Mouse (Mus musculus) right cerebral cortex, adult 18-20 months (tissue): ENCODE results near the gene Sdccag8.
A peak's percentile ranks its signal among the peaks of the same experiment; 100 is the strongest.

ENCODE experiments used
- DNase-seq: peaks from one replicate; pipeline ENCODE4 v3.0.0; 2022; ENCODE audit warnings: mixed read lengths

Sdccag8 gene

GRCm38 (mm10) chr1:177015917-177016316, 201.5 kb downstream of the Sdccag8 start:
- no peak for DNase-seq

GRCm38 (mm10) chr1:177016729-177017128, 202.3 kb downstream of the Sdccag8 start:
- DNase-seq = no peak

GRCm38 (mm10) chr1:177018750-177019149, 204.3 kb downstream of the Sdccag8 start:
- no peak for DNase-seq

GRCm38 (mm10) chr1:177019668-177020067, 205.2 kb downstream of the Sdccag8 start:
- no peak for DNase-seq

DNA sequence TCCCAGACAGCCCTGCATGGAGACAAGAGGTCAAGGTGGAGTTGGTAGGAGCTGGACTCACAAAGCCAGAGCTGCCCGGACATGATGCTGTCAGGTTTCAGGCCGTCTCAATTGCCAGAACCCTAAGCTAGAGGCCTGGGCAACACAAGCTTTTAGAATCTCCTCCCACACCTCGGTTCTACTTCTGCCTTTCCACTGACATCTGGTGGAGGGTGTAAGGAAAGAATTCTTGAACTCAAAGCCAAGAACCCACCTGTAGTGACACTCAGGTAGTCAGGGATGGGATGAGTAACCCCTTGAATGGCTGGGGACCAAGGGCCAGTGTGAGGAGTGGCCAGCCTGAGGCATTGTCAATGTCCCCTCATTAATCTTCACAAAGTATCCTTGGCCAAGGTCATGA, 208.3 kb downstream of the Sdccag8 start:
- no peak for DNase-seq

GRCm38 (mm10) chr1:177027706-177028105, 213.2 kb downstream of the Sdccag8 start:
- peak; percentile 39 for DNase-seq

- no peak for DNase-seq
These were observed 214.6 kb downstream of the Sdccag8 start for GRCm38 (mm10) chr1:177029032-177029431.

- no peak for DNase-seq
These were observed 216.2 kb downstream of the Sdccag8 start for GRCm38 (mm10) chr1:177030669-177031068.

DNA sequence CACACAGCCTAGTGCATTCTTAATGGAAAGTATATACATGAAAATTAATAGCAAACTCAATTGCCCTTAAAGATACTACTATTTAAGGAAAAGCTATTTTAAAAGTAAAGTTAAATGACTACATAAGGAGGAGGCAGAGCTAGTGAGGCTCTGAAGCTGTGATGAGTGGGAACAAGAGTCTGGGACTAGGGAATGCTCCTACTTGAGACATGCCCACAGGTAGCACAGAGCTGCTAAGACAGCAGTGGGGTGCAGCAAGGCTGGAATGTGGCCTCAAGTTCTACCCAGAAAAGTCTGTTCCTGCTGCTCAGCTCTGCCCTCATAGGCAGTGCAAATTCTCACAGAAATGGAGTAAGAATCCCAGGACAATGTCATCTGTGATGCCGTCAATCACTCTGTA, 216.7 kb downstream of the Sdccag8 start:
- no peak for DNase-seq

- no peak for DNase-seq
These were observed 217.8 kb downstream of the Sdccag8 start for GRCm38 (mm10) chr1:177032233-177032632.

- no peak for DNase-seq
These were observed 221.0 kb downstream of the Sdccag8 start for GRCm38 (mm10) chr1:177035460-177035859.

DNA sequence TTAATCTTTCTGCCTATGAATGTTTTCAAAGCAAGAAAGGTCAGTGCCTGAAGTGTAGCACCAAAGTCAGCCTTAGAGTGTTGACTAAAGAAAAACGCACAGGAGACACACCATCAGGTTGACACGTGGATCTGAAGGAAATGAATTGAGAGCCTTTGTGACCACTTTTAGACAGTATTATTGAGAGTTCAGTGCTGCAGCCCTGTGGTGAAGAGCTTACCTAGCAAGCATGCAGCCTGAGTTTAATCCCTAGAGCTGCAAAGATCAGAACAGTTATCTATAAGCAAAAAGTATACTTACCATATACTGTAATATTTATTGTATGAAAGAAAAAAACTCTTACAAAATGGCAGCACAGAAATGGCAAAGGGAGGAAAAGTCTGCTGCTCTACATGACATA, 223.9 kb downstream of the Sdccag8 start:
- no peak for DNase-seq

DNA sequence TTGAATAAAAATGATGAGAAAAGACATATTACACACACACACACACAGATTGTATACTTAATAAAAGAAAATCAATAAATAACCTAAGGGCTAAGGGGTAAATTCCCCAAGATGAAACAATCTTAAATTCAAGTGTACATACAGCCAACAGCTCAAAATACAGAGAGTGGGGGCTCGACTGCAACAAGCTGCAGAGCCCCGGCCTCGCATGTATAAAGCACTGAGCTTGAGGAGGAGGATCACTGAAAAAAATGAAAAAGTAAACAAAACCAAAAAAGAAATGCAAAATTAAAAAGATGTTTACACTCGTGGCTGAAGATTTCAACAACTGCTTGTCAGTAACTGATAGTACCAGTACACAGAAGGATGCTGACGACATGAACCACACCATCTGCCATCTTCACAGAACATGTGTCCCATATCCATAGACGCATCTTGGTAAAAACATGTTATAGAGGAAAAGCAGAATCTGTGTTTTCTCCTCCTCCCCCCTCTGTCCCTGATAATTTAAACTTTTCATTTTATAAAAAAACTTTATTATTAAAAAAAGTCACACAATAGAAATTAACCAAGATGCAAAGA, 224.7 kb downstream of the Sdccag8 start:
- DNase-seq = no peak

- no peak for DNase-seq
These were observed 225.6 kb downstream of the Sdccag8 start for GRCm38 (mm10) chr1:177040058-177040457.

DNA sequence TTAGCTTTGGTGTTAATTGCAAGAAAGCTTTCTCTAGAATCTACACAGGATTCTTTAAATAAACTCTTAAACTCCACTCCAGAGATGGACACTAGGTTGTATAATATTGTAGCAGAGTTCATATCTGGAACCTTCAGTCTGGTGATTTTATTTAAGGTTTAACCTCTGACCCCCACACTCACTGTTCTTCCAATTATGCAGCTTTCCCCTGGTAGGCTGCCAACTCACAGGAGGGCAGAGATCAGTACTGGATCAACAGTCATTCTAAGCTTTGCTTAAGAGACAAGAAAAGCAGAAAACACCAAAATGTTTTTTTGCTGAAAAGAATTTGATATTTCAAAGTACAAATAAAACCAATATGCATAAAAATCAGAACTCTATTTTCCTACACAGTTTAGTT, 231.4 kb downstream of the Sdccag8 start:
- no peak for DNase-seq

- DNase-seq = no peak
These were observed 232.5 kb downstream of the Sdccag8 start for GRCm38 (mm10) chr1:177046963-177047362.

DNA sequence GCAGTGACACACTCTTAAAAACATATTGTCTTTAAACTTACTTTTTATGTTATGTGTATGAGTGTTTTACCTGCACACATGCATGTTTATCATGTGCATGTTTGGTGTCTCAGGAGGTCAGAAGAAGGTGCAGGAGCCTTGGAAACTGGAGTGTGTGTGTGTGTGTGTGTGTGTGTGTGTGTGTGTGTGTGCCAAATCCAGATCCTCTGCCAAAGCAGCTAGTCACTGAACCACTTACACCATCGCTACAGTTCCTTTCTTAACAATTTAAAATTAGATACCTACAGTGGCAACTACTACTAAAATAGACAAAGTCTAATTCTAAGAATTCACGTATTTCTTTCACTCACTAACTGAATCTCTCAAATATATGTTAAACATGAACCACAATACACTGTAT, 234.3 kb downstream of the Sdccag8 start:
- no peak for DNase-seq

GRCm38 (mm10) chr1:177051366-177051963, 237.0 kb downstream of the Sdccag8 start:
- peak; percentile 46 for DNase-seq

DNA sequence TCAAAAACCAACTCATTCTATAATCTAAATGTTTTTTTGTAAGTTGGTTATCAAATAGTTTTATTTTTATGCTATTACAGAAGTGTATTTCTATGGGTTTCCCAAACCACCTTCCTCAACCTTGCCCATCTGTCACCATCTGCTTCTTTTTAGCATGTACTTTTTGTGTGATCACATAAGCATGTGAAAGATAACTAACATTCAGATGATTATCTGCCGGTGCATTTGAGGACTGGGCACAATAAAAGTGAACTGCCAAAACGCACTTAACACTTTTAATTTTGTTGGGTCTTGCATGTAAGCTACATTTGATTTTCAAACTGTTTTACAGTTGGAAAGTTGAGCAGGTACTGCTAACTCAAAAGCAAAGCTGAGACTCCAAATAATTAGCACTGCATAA, 240.4 kb downstream of the Sdccag8 start:
- no peak for DNase-seq

DNA sequence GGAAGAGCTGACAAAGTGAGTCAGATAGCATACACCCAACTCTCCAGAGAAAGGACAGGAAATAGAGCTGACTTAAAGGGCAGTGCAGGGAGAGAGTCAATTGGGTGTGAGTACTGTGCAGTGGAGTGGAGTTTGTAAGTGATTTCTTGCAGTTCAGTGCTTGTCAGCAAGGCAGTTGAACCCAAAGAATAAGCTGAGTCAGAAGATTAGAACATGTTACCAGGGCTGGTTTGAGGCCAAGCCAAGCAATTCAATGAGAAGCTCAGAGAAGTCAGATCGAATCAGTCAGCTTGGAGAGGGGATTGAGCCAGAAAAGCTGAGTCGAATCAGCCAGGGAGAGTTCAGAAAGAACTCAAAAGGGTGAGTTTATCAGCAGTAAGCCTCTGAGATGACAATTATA, 247.3 kb downstream of the Sdccag8 start:
- no peak for DNase-seq

DNA sequence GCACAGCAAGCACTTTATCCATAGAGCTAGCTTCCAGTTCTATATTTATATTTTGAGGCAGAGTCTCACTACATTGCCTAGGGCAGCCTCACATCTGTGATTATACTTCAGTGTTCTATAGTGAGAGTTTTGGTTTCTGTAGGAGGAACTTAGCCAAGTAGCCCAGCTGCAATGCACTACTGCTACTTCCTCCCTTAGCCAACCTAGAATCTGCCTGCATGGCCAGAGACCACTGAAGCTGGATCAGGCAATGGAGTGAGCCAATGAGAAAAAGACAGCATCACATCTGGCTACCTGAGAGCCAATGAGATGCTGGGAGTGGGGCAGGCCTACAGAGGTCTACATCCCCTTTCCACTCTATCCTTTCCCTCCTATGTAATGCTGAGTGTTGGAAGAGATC, 251.3 kb downstream of the Sdccag8 start:
- DNase-seq = no peak

DNA sequence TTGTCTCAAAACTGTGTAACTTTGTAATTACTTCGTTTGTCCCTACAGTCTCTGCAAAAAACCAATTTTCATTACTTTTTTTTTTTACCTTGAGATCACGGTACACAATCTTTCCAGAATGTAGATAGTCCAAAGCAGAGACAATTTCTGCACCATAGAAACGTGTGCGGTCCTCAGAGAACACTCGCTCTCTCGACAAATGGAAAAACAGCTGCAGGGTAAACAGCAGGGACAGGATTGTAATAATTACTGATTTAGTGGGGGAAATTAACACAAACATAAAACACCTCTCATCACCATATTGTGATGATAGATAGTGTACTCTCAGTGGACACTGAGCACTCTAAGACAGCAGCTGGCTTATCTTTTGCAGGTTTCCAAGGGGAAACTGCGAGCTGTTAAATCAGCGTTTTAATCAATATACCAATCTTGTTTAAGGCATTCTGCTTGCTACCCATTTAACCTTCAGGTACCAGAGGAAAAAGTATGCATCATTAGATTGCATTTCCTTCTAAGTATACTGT, 252.7 kb downstream of the Sdccag8 start:
- DNase-seq = no peak

GRCm38 (mm10) chr1:177069161-177069560, 254.7 kb downstream of the Sdccag8 start:
- no peak for DNase-seq
